Mouse (Mus musculus) megakaryocyte, embryonic 14.5 days (primary cell): ENCODE results near the gene Slbp.

Experiments
- FLI1 ChIP-seq: IDR thresholded peaks from 2 replicates; pipeline ENCODE4 v1.6.1; 2012; ENCODE audit warnings: low read length, inconsistent platforms, mixed read lengths
- GATA1 ChIP-seq: IDR thresholded peaks from 3 replicates; pipeline ENCODE4 v1.6.1; 2012; ENCODE audit warnings: mixed read lengths, low read length, inconsistent platforms, borderline replicate concordance

GRCm38 (mm10) chr5:33587498-33588058 lies 64.8 kb downstream of the Slbp start:
- TF ChIP-seq GATA1 (no peak), FLI1 (no peak)
